Mouse (Mus musculus): ENCODE measurements at regions not wholly inside any gene's neighbourhood (a gene's known extent, or its start where the extent isn't known, plus 50 kb on each side); places are given as distances from the start of the nearest gene placed in this dataset.

DNA sequence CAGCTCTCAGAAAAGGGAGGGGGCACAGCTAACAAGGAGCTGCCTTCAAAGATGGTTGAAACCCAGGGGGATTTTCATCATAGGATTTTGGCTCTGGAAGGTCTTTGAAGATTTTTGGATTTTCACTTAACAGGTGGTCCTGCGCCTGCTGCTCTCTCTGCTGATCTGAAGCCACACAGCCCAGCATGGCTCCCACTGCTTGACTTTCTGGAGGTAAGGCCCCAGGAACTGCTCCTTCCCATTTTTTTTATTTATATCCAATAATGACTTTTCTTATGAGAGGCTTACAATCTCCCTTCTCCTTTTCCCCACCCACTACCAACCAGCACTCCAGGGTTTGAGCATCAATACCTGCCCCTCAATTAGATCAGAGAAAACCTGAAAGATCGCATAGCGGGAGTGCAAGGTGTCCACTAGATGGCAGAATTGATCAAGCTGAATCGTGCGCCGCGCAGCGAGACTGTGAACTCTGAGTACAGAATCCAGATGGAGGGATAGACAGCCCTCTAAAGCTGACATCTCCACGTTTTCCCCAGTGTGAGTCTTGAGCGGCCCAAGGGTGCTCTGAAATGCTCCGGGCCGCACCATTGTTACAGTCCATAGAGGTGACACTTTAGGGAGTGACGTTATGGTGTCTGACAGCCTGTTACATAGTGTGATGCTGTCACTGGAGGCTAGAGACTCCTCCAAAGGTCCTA is 194.6 kb upstream of the Ednrb start:
- H3K4me1 ChIP-seq (ENCODE audit: control insufficient read depth, insufficient read depth, insufficient read length, low read length): no peaks in the 10 kb centered on the region
- H3K36me3 ChIP-seq (ENCODE audit: control insufficient read depth, insufficient read depth, low read length): no peaks in the 10 kb centered on the region
- TF ChIP-seq POLR2A (IDR thresholded peaks at IDR 0.05; ENCODE audit: low read depth, low read length) (no peak), CTCF (IDR thresholded peaks at IDR 0.05; ENCODE audit: extremely low read depth, insufficient read length, insufficient replicate concordance, low read depth, low read length) (peak; percentile 70; the same call in 1 of the 2 replicates)
- H3K27ac ChIP-seq (ENCODE audit: insufficient read depth, low read depth, low read length): no peak overlapping the region
- 12% methylated on average over 13 of the region's 13 CpGs for WGBS
- no peak overlapping the region for H3K4me3 ChIP-seq (ENCODE audit: low read depth, low read length)
- no peaks in the 10 kb centered on the region for H3K27me3 ChIP-seq (ENCODE audit: control insufficient read depth, insufficient read depth, low read length)

DNA sequence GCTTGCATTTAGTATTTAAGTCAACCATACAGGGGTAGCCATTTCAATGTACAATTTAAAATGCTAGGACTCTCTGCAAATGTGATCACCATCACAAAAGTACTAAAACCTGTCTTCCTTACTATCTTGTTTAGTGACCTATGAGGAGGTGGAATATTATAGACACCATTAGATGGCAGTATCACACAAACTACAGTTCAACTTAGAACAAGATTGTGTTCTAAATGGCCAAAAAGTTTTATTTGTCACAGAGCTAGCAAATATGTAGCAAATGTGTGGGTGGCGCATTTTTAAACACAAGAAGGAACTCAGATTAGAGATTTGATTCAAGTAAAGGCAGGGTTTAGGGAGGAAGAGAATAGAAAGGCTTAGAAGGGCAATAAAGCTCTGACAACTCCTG is 189.4 kb upstream of the Ednrb start:
- Histone ChIP-seq H3K4me1 (ENCODE audit: control insufficient read depth, insufficient read depth, insufficient read length, low read length) (no peaks in the 10 kb centered on the region), H3K36me3 (ENCODE audit: control insufficient read depth, insufficient read depth, low read length) (no peaks in the 10 kb centered on the region), H3K27me3 (ENCODE audit: control insufficient read depth, insufficient read depth, low read length) (no peaks in the 10 kb centered on the region), H3K27ac (ENCODE audit: insufficient read depth, low read depth, low read length) (no peak overlapping the region), H3K4me3 (ENCODE audit: low read depth, low read length) (no peak overlapping the region)
- WGBS: 23% methylated on average over 1 of the region's 1 CpGs
- TF ChIP-seq POLR2A (IDR thresholded peaks at IDR 0.05; ENCODE audit: low read depth, low read length) (no peak), CTCF (IDR thresholded peaks at IDR 0.05; ENCODE audit: extremely low read depth, insufficient read length, insufficient replicate concordance, low read depth, low read length) (no peak)

DNA sequence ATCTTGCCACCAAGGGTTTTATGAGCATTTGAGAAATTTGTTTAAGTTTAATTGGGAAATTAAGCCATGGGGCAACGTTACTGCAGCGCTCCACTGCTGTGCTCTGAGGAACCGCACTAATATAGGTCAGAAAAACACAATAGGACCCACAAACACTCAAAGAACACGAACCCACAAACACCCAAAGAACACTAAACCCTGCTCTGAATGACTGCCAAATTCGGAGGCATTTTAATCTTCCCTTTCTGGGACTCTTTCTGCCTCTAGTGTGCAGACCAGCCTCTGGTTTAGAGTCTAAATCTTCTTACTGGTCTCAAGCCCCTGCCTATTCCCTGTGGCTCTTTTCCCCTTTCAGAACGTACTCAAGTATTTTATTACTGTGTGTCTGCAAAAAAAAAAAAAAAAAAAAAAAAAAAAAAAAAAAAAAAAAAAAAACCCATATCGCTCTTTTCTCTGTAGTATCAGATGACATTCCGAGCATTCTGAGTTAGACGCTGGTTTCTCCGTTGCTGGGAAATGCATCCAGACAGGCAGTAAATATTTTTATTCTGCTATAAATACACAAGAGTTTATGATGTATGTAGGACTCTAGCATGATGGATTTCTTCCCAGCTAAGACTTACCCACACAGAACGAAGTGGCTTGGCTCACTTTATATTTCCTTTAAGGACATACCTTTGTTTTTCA is 186.7 kb upstream of the Ednrb start:
- Histone ChIP-seq H3K4me3 (ENCODE audit: low read depth, low read length) (no peak overlapping the region), H3K27me3 (ENCODE audit: control insufficient read depth, insufficient read depth, low read length) (no peaks in the 10 kb centered on the region), H3K36me3 (ENCODE audit: control insufficient read depth, insufficient read depth, low read length) (no peaks in the 10 kb centered on the region), H3K27ac (ENCODE audit: insufficient read depth, low read depth, low read length) (no peak overlapping the region), H3K4me1 (ENCODE audit: control insufficient read depth, insufficient read depth, insufficient read length, low read length) (no peaks in the 10 kb centered on the region)
- WGBS: 52% methylated on average over 11 of the region's 11 CpGs
- TF ChIP-seq POLR2A (IDR thresholded peaks at IDR 0.05; ENCODE audit: low read depth, low read length): no peak
- TF ChIP-seq CTCF (IDR thresholded peaks at IDR 0.05; ENCODE audit: extremely low read depth, insufficient read length, insufficient replicate concordance, low read depth, low read length): no peak

DNA sequence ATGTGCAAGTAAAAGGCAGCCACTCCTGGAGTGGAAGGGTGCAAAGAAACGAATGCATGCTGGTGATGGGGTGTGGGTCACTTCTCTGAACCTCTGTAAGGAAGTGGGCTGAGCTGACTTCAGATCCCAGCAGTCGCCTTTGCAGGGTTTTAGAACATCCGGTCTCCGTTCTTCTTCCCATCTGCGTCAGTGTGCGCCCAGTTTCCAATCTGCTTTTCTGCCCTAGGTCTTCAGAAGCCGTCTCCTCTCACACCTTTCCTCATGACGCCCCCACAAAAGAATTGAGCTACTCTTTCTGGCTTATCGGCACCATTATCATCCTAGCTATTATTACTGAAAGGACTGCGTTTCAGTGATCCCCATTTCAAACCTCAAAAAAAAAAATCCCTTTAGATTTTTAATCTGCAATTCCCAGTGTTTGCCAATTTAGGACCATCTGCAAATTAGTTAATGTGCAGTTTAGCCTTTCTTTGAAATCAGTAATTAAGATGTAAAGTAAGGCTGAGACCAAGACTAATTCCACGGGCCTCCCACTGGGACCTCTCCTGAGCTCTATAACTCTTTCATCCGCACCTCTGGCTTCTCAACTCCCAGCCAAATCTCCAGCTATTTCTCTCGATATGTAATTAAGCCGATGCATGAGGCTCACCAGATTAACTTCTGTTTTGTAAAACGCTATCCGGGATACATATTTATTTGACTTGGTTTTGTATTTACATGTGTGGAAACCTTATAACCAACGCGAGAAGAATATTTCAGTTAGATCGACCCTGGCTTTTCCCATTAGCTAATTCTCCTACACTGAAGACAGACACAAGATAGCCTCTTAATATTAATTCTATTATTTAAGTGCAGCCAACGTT is 185.7 kb upstream of the Ednrb start:
- Histone ChIP-seq H3K27me3 (ENCODE audit: control insufficient read depth, insufficient read depth, low read length) (no peaks in the 10 kb centered on the region), H3K4me3 (ENCODE audit: low read depth, low read length) (no peak overlapping the region), H3K36me3 (ENCODE audit: control insufficient read depth, insufficient read depth, low read length) (no peaks in the 10 kb centered on the region), H3K27ac (ENCODE audit: insufficient read depth, low read depth, low read length) (no peak overlapping the region), H3K4me1 (ENCODE audit: control insufficient read depth, insufficient read depth, insufficient read length, low read length) (no peaks in the 10 kb centered on the region)
- TF ChIP-seq CTCF (IDR thresholded peaks at IDR 0.05; ENCODE audit: extremely low read depth, insufficient read length, insufficient replicate concordance, low read depth, low read length): no peak
- TF ChIP-seq POLR2A (IDR thresholded peaks at IDR 0.05; ENCODE audit: low read depth, low read length): no peak
- WGBS: 70% methylated on average over 20 of the region's 20 CpGs

DNA sequence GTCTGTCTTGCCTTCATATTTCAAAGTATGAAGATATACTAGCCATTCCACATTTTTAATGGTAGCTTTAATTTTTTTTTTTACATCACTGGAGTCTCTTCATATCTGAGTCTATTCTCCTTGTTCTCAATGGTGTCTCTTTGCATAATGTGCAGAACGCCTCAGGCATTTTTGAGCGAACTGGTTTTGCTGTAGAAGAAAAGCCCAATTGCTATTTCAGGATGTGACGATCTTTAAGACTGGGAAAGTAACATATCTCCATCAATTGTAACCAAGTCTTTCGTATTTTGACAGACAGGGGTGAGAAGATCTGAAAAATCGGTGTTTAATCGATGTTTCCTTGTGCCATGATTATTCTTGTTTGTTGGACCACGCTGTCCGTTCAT is 183.7 kb upstream of the Ednrb start:
- WGBS: 93% methylated on average over 8 of the region's 8 CpGs

DNA sequence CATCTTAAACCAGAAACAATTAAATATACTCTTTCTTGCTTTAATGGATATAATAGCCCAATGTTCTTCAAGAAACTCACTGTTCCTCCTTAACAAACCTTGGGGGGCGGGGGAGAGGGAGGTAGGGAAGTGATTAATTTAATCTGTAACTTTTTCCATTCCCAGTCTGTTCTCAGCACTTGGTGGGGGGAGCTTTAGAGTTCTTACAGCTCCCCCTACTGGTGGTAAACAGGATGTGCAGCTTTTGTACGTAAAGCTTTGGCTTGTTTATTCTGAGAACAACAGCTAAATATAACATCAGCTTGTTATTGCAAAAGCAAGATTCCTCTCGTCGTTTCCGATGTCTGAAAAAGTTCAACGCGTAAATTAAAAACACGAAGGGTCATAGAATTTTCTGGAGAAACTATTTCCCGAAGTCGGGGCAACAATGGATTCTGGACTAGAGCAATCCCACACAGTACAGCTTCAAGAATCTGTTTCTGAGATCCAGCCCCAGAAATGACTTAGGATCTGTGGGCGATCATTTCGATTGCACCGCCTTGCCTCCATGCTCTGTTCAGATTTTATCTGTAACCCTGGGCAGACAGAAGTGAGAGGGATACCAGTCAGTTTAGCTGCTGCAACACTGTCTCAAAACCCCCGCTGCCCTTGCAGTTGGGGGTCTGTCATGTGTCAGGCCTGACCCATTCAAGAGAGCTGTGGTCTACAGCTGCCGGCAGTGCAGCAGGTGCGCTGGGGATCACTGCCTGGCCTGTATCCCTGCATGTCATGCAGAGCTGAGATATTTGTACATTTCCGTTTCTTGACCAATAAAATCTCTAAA is 183.1 kb upstream of the Ednrb start:
- H3K4me1 ChIP-seq (ENCODE audit: control insufficient read depth, insufficient read depth, insufficient read length, low read length): no peaks in the 10 kb centered on the region
- no peak overlapping the region for H3K27ac ChIP-seq (ENCODE audit: insufficient read depth, low read depth, low read length)
- no peaks in the 10 kb centered on the region for H3K27me3 ChIP-seq (ENCODE audit: control insufficient read depth, insufficient read depth, low read length)
- H3K36me3 ChIP-seq (ENCODE audit: control insufficient read depth, insufficient read depth, low read length): no peaks in the 10 kb centered on the region
- TF ChIP-seq CTCF (IDR thresholded peaks at IDR 0.05; ENCODE audit: extremely low read depth, insufficient read length, insufficient replicate concordance, low read depth, low read length): no peak
- no peak for TF ChIP-seq POLR2A (IDR thresholded peaks at IDR 0.05; ENCODE audit: low read depth, low read length)
- H3K4me3 ChIP-seq (ENCODE audit: low read depth, low read length): no peak overlapping the region
- 29% methylated on average over 17 of the region's 17 CpGs for WGBS

More for the DNA sequence above, 183.7 kb upstream of the Ednrb start:
- no peak overlapping the region for H3K4me3 ChIP-seq (ENCODE audit: low read depth, low read length)
- H3K36me3 ChIP-seq (ENCODE audit: control insufficient read depth, insufficient read depth, low read length): no peaks in the 10 kb centered on the region
- H3K4me1 ChIP-seq (ENCODE audit: control insufficient read depth, insufficient read depth, insufficient read length, low read length): no peaks in the 10 kb centered on the region
- no peak overlapping the region for H3K27ac ChIP-seq (ENCODE audit: insufficient read depth, low read depth, low read length)
- H3K27me3 ChIP-seq (ENCODE audit: control insufficient read depth, insufficient read depth, low read length): no peaks in the 10 kb centered on the region
- TF ChIP-seq POLR2A (IDR thresholded peaks at IDR 0.05; ENCODE audit: low read depth, low read length) (no peak), CTCF (IDR thresholded peaks at IDR 0.05; ENCODE audit: extremely low read depth, insufficient read length, insufficient replicate concordance, low read depth, low read length) (no peak)
